Mouse (Mus musculus) T-helper 2 cell (primary cell): ENCODE data around the gene Hspa1l.

Source experiments
- in situ Hi-C: fragments of 300-600 bp; cut with MboI, MseI; formaldehyde crosslinking; loops from one replicate; pipeline ENCODE4 v1.15.1; 2025; ENCODE audit warnings: high pct_unique_total_duplicates

Hspa1l gene

DNA sequence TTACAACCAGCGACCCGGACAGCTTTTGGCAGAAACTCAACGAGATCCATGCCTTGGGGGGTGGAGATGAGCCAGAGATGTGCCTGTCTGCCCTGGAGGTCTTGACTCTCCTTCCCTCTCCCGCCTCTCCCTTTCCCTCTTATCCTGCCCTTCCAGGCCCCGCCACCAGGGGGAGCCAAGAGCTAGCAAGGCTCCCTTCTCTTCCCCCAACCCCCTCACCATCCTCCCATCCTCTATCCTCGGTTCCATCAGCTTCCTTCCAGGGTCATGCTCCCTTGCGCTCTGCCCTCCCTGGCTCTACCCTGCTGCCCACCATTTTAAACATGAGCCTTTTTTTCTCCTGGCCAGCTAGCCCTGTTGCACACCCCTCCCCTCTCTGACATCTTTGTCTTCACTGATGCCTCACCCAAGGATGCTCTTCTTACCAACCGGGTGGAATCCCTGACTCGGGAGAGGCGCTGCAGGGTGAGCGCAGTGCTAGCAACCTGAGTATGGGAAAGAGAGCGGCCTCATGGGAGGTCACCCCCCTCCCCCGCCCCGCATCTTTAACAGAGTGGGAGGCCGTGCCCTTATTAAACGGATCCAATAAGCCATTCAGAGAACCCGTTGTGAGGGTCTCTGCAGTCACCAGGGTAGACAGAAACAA, 48.8 kb downstream of the Hspa1l start:
- in situ Hi-C loops: no loop called here

DNA sequence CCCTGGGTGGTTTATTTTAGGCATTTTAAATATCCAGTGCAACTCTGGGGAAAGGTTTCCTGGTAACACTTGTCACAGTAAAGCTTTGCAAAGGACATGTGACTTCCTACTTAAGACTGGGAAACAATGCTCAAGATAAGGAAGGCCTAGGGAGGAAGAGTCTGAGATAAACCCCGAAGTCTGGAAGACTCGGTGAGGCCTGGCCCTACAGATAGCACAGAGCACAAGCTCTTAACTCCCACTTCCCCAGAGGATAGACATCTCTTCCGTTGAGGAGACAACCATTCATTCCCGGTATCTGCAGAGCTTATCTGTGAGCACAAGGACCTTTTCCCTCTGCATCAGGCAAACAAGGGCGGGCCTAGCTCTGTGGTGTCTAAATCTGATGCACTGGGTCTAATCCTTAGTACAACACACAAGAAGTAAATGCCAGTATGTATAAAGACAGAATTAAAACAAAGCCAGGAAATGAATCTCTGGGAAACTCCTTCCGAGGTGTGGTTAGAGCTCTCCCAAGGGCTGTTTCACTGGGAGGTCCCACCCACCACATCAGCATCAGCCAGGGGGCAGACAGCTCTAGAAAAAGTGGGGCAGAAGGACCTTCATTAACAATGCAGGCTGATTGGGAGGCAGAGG, 49.5 kb downstream of the Hspa1l start:
- in situ Hi-C loops: no loop called here

DNA sequence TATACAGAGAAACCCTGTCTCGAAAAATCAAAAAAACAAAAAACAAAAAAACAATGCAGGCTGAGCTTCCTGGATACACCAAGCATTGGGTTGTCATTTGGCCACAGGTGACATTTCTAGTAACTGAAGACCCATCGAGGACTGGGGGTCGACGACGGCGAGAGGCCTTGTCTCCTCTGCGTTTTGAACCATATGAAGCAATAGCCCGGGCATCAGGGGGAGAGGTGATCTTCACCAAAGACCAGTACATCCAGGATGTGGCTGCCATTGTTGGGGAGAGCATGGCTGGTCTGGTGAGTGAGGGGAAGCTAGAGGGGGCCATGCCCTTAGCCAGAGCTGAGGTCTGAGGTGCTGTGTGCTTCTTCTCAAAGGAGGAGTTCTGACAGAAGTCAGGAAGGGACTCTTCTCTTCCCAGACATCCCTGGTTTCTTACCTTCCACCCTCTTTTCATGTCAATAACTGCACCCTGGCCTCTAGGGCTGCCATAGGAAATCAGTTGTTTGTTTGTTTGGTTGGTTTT, 50.1 kb downstream of the Hspa1l start:
- in situ Hi-C loops: no loop called here

- in situ Hi-C loops: no loop called here
These were observed 50.7 kb downstream of the Hspa1l start for GRCm38 (mm10) chr17:35023221-35023620.

DNA sequence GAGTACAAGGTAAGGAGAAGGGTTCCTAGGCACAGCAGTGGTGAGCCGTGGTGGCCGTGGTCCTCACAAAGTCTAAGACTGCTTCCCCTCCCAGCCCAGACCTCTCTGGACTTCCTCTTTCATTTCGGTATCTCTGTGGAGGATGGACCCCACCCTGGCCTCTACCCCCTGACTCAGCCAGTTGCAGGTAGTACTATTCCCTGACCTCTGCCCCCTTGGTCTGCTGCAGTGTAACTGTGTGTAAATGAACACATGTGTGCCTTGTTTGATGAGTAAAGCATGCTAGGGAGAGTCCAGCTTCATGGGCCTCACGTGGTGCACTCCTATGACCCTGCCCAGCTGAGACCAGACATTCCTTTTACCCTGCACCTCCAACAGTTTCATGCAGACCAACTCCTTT, 51.3 kb downstream of the Hspa1l start:
- in situ Hi-C loops: no loop called here

DNA sequence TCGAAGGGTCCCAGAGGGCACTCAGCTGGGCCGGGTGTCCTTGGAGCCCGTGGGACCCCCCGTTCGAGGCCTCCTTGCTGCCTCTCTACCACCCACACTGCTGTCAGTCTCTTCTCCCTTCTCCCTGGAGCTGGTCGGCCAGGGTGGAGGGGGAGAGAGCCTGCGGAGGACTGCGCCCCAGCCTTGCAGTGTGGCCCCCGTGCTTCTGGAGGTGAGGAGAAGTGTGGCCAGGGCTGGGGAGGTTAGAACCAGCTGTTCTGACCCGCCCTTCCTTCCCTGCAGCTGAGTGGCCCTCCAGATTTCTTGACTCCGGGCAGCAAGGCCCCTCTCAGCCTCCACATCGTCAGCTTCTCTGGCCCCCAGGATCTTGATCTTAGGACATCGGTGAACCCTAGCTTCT, 51.8 kb downstream of the Hspa1l start:
- in situ Hi-C loops: no loop called here

GRCm38 (mm10) chr17:35024691-35025488, 52.4 kb downstream of the Hspa1l start:
- in situ Hi-C loops: no loop called here

DNA sequence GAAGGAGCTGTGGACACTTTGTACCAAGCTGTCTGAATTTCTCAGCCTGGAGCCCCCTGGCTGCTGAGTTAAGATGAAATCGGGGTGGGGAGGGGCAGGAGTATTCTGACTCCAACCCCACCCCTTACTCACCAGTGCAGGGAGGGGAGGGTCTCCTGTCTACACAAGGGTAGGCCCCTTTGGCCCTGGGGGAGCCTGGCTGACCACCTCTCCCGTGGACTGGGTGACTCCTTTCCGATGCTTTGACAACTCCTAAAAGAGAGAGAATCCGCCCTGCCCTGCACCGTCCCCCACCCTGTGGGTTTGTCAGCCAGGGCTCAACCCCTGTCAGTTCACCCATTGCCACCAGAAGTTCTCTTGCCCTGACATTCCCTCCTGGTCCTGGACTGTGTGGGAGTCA, 53.7 kb downstream of the Hspa1l start:
- in situ Hi-C loops: no loop called here

DNA sequence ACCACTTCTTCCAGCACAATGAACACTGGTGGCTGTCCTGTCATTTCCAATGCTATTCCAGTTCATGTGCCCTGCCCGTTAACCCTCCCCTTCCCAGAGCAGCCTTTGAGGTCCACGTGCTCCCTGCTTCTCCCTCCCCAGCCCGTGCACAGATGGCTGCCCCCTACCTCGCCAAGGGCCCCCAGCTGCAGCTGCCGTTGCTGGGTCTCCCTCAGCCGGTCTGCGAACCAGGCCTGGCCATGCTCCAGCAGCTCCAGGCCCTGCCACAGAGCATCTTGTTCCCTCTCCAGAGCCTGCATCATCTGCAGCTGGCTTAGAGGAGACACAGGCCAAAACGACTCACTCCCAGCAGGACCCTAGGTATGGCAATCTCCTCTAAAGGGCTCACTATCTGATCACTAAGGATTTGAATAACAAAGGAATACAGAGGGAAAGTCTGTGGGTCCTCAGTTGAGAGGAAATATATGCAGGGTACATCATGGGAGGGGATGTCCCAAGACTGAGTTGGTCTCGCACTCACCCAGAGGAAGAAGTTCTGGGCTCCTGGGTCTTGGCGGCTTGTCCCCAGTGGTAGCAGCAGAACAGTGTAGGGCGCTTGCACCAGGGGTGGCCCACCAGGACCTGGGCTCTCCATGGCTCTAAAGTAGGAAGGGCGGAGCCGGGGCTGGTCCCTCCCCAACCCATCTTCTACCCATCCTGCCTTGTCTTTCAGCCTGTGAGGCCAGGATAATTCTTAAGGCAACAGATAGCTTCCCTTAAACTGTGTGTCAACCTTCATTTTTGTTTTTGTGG, 55.0 kb downstream of the Hspa1l start, which contains the start of gene Sapcd1:
Gene Sapcd1 (minus strand): TSS at position 740 of the 792 bp plus-strand sequence.
- in situ Hi-C loops: no loop called here

GRCm38 (mm10) chr17:35028315-35028714, 55.8 kb downstream of the Hspa1l start:
- in situ Hi-C loops: no loop called here
